Mouse (Mus musculus) E14TG2a.4 (cell line): Measurements from ENCODE around the gene Mtus2.

Experiments used
- H3K27me3 ChIP-seq: 2 replicates; pipeline ENCODE4 v1.6.1; 2014; ENCODE audit warnings: low read length, control low read depth; ENCODE audit not compliant: insufficient read depth
- H3K36me3 ChIP-seq: 2 replicates; pipeline ENCODE4 v1.6.1; 2014; ENCODE audit warnings: low read length, control low read depth; ENCODE audit not compliant: insufficient read depth
- H3K4me1 ChIP-seq: replicated peaks from 2 replicates; pipeline ENCODE4 v1.6.1; 2014; ENCODE audit warnings: low read depth, low read length, control low read depth
- H3K4me3 ChIP-seq: replicated peaks from 2 replicates; pipeline ENCODE4 v1.5.1; 2014; ENCODE audit warnings: mild to moderate bottlenecking, low read length
- H3K9me3 ChIP-seq: 2 replicates; pipeline ENCODE4 v1.6.1; 2014; ENCODE audit warnings: low read length, control low read depth
- CTCF ChIP-seq: conservative IDR thresholded peaks from 2 replicates; pipeline ENCODE4 v1.5.1; 2014; ENCODE audit warnings: low read length
- NANOG ChIP-seq: IDR thresholded peaks from 2 replicates; pipeline ENCODE4 v1.6.1; 2014; ENCODE audit warnings: borderline replicate concordance, low read length, mixed read lengths
- POU5F1 ChIP-seq: IDR thresholded peaks from 2 replicates; pipeline ENCODE4 v1.6.1; 2014; ENCODE audit warnings: low read length, borderline replicate concordance

Gene Mtus2

DNA sequence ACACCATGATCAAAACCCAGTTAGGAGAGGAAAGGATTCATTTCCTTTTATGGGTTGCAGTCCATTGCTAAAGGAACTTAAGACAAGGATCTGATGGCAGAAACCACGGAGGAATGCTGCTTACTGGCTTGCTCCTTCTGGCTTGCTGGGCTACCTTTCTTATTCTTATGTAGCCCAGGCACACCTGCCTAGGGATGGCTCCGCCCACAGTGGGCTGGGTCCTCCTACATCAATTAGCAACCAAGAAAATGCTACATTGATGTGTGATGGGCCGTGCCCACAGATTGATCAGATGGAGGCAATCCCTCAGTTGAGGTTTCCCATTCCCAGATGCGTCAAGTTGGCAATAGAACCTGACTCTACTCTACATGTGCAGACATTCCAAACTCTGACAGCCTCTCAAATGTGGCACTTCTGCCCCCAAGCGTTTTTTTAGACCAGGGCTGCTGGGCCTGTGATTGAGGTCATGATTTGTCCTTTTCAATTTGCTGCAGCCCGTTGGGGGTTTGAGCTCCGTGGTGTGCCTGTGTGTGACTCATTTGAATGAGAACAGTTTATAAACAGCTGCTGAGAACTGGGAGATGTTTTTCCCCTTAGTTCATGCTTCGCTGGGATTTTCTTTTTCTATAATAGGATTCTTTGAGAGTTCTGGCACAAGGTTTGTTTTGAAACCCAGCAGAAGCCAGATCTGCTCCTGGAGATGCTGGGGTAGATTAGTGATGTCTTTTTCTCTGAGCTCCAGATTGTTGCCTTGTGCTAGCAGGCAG lies 173.8 kb downstream of the Mtus2 start:
- no peak overlapping the region for H3K4me3 ChIP-seq
- H3K36me3 ChIP-seq, result no peaks in the 10 kb centered on the region
- peaks cover 13% of the 10 kb centered on the region for H3K9me3 ChIP-seq
- H3K4me1 ChIP-seq, result peaks cover 42% of the 10 kb centered on the region
- no peaks in the 10 kb centered on the region for H3K27me3 ChIP-seq
- TF ChIP-seq CTCF (no peak), POU5F1 (no peak), NANOG (no peak)

DNA sequence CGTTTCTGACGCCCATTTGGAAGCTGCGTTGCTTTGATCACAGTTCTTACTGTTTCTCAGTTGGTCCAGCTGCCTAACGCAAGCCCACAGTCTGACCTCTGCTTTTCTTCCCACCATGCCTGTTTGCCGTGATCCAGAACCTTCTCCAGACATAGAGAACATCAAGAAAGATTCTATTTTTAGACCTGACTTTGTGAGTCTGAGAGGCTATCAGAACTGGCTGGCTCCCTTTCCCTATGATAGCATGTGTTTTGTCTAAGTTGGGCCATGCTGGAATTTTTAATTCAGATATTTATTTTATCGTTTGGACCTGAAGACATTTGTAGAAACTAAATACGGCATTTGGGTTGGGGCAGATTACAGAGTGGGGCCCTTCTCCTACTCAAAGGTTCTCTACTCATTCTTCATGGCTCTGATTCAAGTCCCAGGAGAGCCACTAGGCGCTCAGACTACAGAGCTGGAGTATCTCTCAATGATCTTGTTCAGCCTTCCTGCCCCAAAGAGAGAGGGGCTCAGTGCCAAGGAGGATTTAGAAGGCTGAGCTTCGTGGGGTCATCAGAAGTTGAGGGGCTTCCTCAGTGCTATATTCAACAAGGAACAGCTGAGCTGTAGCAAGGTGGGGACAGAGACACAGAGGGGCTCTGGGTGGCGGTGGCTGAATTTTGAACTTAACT lies 174.5 kb downstream of the Mtus2 start:
- peaks cover 42% of the 10 kb centered on the region for H3K4me1 ChIP-seq
- H3K4me3 ChIP-seq, result no peak overlapping the region
- H3K27me3 ChIP-seq, result no peaks in the 10 kb centered on the region
- no peaks in the 10 kb centered on the region for H3K36me3 ChIP-seq
- TF ChIP-seq CTCF (no peak), POU5F1 (no peak), NANOG (no peak)
- peaks cover 13% of the 10 kb centered on the region for H3K9me3 ChIP-seq

DNA sequence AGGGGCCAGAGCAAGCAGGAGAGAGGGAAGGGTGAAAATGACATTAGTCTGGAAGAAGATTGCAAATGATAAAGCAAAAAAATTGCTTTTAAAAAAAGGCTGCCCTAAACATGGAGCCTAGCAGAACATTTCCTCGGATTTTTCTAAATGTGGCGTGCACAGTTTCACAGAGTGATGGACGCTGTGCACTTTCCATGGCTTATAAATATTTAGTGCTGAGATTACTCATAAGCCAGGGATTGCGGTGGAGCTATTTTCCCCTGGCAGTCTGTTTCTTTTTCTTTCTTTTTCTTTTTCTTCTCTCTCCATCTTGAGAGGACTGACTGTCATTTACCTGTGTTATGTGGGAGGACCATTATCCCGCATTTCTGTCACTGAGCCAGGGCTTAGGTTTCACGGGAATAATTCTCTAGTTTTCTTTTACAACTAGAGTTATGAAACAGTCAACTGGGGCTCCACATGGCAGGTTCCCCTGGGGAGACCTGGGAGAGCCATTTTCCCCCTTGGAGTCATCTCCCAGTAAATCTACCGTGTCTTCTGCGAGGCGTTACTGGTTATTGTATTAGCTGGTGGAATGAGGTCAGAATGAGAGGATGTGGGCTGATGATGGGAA lies 176.4 kb downstream of the Mtus2 start:
- Histone ChIP-seq H3K4me1 (peaks cover 42% of the 10 kb centered on the region), H3K27me3 (no peaks in the 10 kb centered on the region), H3K36me3 (no peaks in the 10 kb centered on the region), H3K9me3 (peaks cover 13% of the 10 kb centered on the region), H3K4me3 (no peak overlapping the region)
- TF ChIP-seq NANOG (no peak), POU5F1 (no peak), CTCF (no peak)

DNA sequence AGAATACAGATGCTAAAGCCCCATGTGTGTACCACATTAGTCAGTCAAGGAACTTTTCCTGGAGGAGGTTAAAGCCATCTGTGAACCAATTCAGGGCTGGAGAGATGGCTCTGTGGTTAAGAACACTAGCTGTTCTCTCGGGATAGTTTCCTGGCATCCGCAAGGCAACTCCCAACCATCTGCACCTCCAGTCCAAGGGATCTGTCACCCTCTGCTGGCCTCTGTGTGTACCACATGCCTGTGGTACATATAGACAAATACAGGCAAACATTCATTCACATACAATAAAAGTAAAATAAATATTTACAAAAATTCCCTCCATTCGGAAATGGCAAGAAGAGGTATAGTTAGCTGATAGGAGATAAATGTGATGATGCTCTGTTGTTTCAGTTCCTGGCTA lies 184.5 kb downstream of the Mtus2 start:
- H3K27me3 ChIP-seq, result no peaks in the 10 kb centered on the region
- H3K4me3 ChIP-seq, result no peak overlapping the region
- H3K4me1 ChIP-seq, result peaks cover 5% of the 10 kb centered on the region
- TF ChIP-seq NANOG (no peak), CTCF (peak; percentile 52), POU5F1 (no peak)
- no peaks in the 10 kb centered on the region for H3K36me3 ChIP-seq
- H3K9me3 ChIP-seq, result no peaks in the 10 kb centered on the region; the same call in 1 of the 2 replicates

DNA sequence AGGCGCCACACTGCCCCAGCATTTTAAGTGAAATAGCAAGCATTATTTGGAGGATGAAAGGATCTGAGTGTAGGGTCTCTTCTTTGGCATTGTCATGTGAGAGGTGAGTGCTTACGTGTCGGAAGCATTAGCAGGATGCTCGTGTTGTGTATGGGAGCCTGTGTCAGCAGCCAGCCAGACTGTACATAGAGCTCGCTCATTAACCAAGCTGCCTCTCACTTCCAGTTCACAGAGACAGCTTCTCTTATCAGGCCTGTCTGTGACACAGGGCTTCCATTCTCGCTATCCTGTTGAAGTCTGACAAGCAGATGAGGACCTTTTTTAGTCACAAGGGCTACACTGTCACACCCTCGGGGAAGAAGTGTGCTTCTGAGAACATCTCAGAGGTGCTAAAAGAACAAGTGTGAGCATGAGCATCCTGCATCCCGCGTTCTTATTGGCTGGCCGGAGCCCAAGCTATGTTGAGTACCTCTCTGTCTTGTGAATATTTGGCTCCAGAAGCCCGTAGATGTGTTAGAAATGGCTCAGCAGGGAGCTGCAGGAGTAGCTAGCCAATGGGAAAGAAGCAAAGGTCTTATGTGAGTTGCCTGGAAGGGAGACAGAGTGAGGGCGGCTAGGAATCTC lies 189.2 kb downstream of the Mtus2 start:
- Histone ChIP-seq H3K4me1 (no peaks in the 10 kb centered on the region), H3K9me3 (peaks cover 26% of the 10 kb centered on the region), H3K4me3 (no peak overlapping the region), H3K36me3 (no peaks in the 10 kb centered on the region), H3K27me3 (no peaks in the 10 kb centered on the region)
- TF ChIP-seq POU5F1 (no peak), CTCF (no peak), NANOG (no peak)

DNA sequence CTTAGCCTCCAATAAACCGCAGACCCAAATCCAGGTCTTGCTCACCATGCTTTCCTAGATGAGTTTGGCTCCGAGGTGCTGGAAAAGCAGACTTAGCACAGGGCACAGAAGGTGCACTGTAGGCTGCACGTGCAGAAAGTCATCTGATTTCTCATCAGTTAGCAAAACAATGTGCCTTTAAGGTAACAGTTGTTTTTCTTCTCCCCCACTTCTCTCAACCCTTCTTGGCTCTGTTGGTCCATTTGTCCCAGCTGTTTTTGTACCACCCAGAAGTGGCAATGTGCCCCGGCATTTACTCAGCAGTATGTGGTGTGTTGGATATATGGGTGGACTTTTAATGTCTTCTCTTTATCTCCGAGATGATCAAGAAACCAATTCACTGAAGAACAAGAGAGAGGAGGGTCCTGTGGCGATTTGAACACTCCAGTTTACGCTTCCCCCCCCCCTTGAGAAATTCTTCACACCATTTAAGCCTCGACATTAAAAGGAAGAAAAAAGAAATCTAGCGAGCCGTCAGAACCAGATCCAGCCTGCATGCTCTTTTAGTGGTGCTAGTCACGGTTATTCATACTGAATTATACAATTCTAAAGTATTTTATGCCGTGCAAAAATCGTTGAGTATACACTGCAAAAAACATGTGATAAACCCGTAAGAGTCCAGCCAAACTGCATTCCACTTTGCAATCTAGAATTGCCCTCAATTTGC lies 194.9 kb downstream of the Mtus2 start:
- no peaks in the 10 kb centered on the region for H3K27me3 ChIP-seq
- H3K36me3 ChIP-seq, result no peaks in the 10 kb centered on the region
- TF ChIP-seq POU5F1 (no peak), NANOG (no peak), CTCF (no peak)
- no peaks in the 10 kb centered on the region for H3K4me1 ChIP-seq
- no peak overlapping the region for H3K4me3 ChIP-seq
- H3K9me3 ChIP-seq, result peaks cover 26% of the 10 kb centered on the region

DNA sequence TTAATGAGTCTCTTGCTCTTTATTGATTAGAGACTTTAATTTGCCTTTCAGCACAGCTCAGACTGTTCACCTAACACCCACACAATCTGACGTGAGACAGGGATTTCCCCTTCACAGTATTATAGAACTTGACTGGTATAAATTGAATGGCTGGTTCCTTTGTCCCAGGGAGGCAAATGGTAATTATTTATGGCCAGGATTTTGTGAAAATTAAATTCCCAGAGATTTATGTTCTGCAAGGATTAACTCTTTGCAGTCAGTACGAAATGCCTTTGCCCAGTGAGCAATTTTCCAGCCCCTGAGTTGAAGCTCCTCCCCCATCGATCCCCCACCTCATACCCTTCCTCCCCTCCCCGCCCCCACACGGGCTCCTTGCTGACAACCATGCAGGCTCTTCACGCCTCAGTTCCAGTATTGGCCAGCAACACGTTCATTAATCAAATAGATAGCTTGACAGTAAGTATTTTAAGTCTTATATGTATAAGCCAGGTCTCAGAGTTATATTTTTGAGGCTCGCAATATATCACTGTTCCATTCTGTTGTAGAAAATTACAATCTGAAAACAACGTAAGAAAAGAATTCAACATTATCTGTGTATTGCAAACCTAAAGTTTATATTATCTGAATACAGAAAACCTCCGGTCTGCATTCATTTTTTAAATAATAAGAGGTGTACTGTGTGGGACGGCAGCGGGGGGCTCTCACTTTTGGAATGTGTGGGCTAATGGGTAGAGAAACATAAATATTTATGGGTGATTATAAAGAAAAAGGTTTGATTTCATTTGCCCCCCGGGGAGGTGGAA lies 195.7 kb downstream of the Mtus2 start:
- Histone ChIP-seq H3K4me1 (no peaks in the 10 kb centered on the region), H3K36me3 (no peaks in the 10 kb centered on the region), H3K27me3 (no peaks in the 10 kb centered on the region), H3K4me3 (no peak overlapping the region), H3K9me3 (peaks cover 21% of the 10 kb centered on the region)
- TF ChIP-seq POU5F1 (no peak), CTCF (no peak)

DNA sequence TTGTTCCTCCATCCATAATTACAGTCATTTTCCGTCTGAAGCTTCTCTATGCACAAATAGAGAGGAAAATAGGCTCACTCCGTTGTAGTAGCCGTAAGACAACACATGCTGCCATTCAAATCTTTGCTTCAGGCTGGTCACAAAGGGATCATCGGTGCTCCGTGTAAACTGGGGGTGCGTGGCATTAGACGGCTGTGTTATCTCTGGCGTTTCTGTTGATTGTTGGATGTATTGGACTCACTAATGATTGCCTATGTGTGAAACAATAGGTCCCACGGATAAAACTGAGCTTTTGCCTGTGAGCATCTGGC lies 196.2 kb downstream of the Mtus2 start:
- Histone ChIP-seq H3K9me3 (peaks cover 18% of the 10 kb centered on the region), H3K4me1 (no peaks in the 10 kb centered on the region), H3K27me3 (no peaks in the 10 kb centered on the region), H3K36me3 (no peaks in the 10 kb centered on the region), H3K4me3 (no peak overlapping the region)
- TF ChIP-seq POU5F1 (no peak), NANOG (no peak), CTCF (no peak)
